Mouse (Mus musculus) kidney, adult 2 months (tissue): Measurements from ENCODE around the gene Pik3r2. TPM values are rescaled to one million over a fixed set of nuclear protein-coding genes. Genes with fewer than 3 reads are reported as not detected.
"Not testable (repeated sequence)": the region's sequence is repeated elsewhere in the genome, so short reads cannot be mapped to it uniquely, and the experiment has no call there.

Experiments used
- DNase-seq: peaks from one replicate; pipeline ENCODE4 v3.0.0; 2021
- H3K27ac ChIP-seq: fragments of 200-500 bp; 2 replicates; pipeline ENCODE4 v1.5.1; 2012; ENCODE audit warnings: low read depth, low read length, control low read depth, inconsistent platforms; ENCODE audit not compliant: insufficient read depth
- H3K27me3 ChIP-seq: fragments of 200-500 bp; replicated peaks from 2 replicates; pipeline ENCODE4 v1.6.1; 2012; ENCODE audit warnings: mild to moderate bottlenecking, moderate library complexity, low read length, inconsistent platforms; ENCODE audit not compliant: control insufficient read depth, insufficient read depth
- H3K36me3 ChIP-seq: fragments of 200-500 bp; 2 replicates; pipeline ENCODE4 v1.6.1; 2012; ENCODE audit warnings: mild to moderate bottlenecking, moderate library complexity, low read length, inconsistent platforms; ENCODE audit not compliant: control insufficient read depth, insufficient read depth
- H3K4me1 ChIP-seq: fragments of 200-500 bp; 2 replicates; pipeline ENCODE4 v1.6.1; 2011; ENCODE audit warnings: low read length; ENCODE audit not compliant: control insufficient read depth, insufficient read depth
- H3K4me3 ChIP-seq: fragments of 200-500 bp; 2 replicates; pipeline ENCODE4 v1.5.1; 2011; ENCODE audit warnings: mild to moderate bottlenecking, low read depth, low read length, control low read depth; ENCODE audit not compliant: insufficient read depth
- CTCF ChIP-seq: fragments of 200-500 bp; conservative IDR thresholded peaks from 2 replicates; pipeline ENCODE4 v1.5.1; 2011; ENCODE audit warnings: low read depth, mild to moderate bottlenecking, control low read depth, low read length, moderate library complexity, mixed read lengths; ENCODE audit not compliant: insufficient read depth, insufficient read length
- POLR2A ChIP-seq: fragments of 200-500 bp; IDR thresholded peaks from one replicate; pipeline ENCODE4 v1.6.1; 2011; ENCODE audit warnings: low read depth, low read length, control low read depth
- WGBS: fragments of 180-500 bp; shearing (Covaris S2); methylation state at CpG from one replicate; pipeline ENCODE4 v1.1.7; 2018; 5-methylcytosine and 5-hydroxymethylcytosine counted together
- polyA plus RNA-seq: library from polyadenylated mRNA; depleted of rRNA; stranded (reverse); fragments of >200 nt; gene quantifications from 2 replicates; pipeline ENCODE4 v1.2.3, GENCODE M21; 2012; rRNA removed

Pik3r2 gene
- 60.5 and 94.7 TPM in 2 replicates for polyA plus RNA-seq

- DNase-seq, result peak; percentile 98
- H3K4me1 ChIP-seq, result peaks cover 20% of the 10 kb centered on the region; the same call in 1 of the 2 replicates
- under 1% methylated on average over 93 of the region's 94 CpGs for WGBS
- peaks cover 3% of the 10 kb centered on the region; the same call in 1 of the 2 replicates for H3K36me3 ChIP-seq
- H3K27me3 ChIP-seq, result no peaks in the 10 kb centered on the region
- peak within 1 kb of the TSS; percentile 85 for H3K4me3 ChIP-seq
- TF ChIP-seq CTCF (no peak; the same call in 1 of the 2 replicates), POLR2A (peak; percentile 36)
- H3K27ac ChIP-seq, result peak within 1 kb of the TSS; percentile 93
Observed at GRCm38 (mm10) chr8:70776496-70777444, at the start of gene Pik3r2. Pik3r2 (minus strand) TSS chr8:70776713.

- no peaks in the 10 kb centered on the region for H3K4me1 ChIP-seq
- 47% methylated on average over 8 of the region's 8 CpGs for WGBS
- TF ChIP-seq CTCF (no peak), POLR2A (no peak)
- no peak overlapping the region for H3K4me3 ChIP-seq
- H3K27ac ChIP-seq, result no peak overlapping the region
- DNase-seq, result no peak
- no peaks in the 10 kb centered on the region for H3K36me3 ChIP-seq
- no peaks in the 10 kb centered on the region for H3K27me3 ChIP-seq
Observed at GRCm38 (mm10) chr8:70825816-70826215, 49.3 kb upstream of the Pik3r2 start.

GRCm38 (mm10) chr8:70823802-70824201 lies 47.3 kb upstream of the Pik3r2 start:
- H3K27me3 ChIP-seq, result no peaks in the 10 kb centered on the region
- H3K27ac ChIP-seq, result no peak overlapping the region
- no peak for DNase-seq
- TF ChIP-seq POLR2A (no peak), CTCF (no peak)
- no peak overlapping the region for H3K4me3 ChIP-seq
- no peaks in the 10 kb centered on the region for H3K4me1 ChIP-seq
- 82% methylated on average over 7 of the region's 7 CpGs for whole genome bisulfite sequencing
- no peaks in the 10 kb centered on the region for H3K36me3 ChIP-seq

- H3K27me3 ChIP-seq, H3K36me3 ChIP-seq, DNase-seq, H3K27ac ChIP-seq, H3K4me1 ChIP-seq, H3K4me3 ChIP-seq: not testable (repeated sequence)
- WGBS, result 98% methylated on average over 3 of the region's 3 CpGs
Observed at GRCm38 (mm10) chr8:70822594-70822993, 46.1 kb upstream of the Pik3r2 start.

- Histone ChIP-seq H3K36me3 (no peaks in the 10 kb centered on the region), H3K4me1 (no peaks in the 10 kb centered on the region), H3K27ac (no peak overlapping the region), H3K27me3 (no peaks in the 10 kb centered on the region), H3K4me3 (no peak overlapping the region)
- 40% methylated on average over 11 of the region's 11 CpGs for WGBS
- no peak for TF ChIP-seq CTCF
- no peak for TF ChIP-seq POLR2A
- no peak for DNase-seq
Observed at GRCm38 (mm10) chr8:70821992-70822391, 45.5 kb upstream of the Pik3r2 start.

GRCm38 (mm10) chr8:70821399-70821962 lies 45.0 kb upstream of the Pik3r2 start:
- WGBS, result 16% methylated on average over 30 of the region's 30 CpGs
- H3K4me1 ChIP-seq, result no peaks in the 10 kb centered on the region
- TF ChIP-seq POLR2A, result no peak
- peak; percentile 96 for TF ChIP-seq CTCF
- no peaks in the 10 kb centered on the region for H3K36me3 ChIP-seq
- H3K4me3 ChIP-seq, result no peak overlapping the region
- H3K27me3 ChIP-seq, result no peaks in the 10 kb centered on the region
- H3K27ac ChIP-seq, result no peak overlapping the region
- peak; percentile 78 for DNase-seq

- no peaks in the 10 kb centered on the region for H3K4me1 ChIP-seq
- peak; percentile 90 for DNase-seq
- WGBS, result 10% methylated on average over 31 of the region's 31 CpGs
- no peak overlapping the region for H3K27ac ChIP-seq
- H3K27me3 ChIP-seq, result no peaks in the 10 kb centered on the region
- no peak for TF ChIP-seq POLR2A
- TF ChIP-seq CTCF, result no peak
- peak overlapping the region; percentile 10; the same call in 1 of the 2 replicates for H3K4me3 ChIP-seq
- H3K36me3 ChIP-seq, result no peaks in the 10 kb centered on the region
Observed at GRCm38 (mm10) chr8:70820101-70820935, 43.8 kb upstream of the Pik3r2 start.
